ENCODE assay signal across 15 mouse cellular contexts in genomic region chr16:49378917-49379473, GRCm38 (mm10).
"Had no signal": no experiment of that assay in that cellular context is flagged by ENCODE, and none has a peak within 500 bp of the region (broad histone marks: within the 10 kb centered on the region; RNA-seq: fewer than 3 reads in every experiment).

No protein-coding gene starts in this region.

- DNase-seq: kidney, adult 8-10 months; kidney, postnatal 25 days; liver; liver, embryonic 13.5 days; liver, postnatal 0 days; lung, postnatal 14 days; right cerebral cortex, postnatal 4 days; spleen, adult 18-20 months; thymus, adult 18-20 months; thymus, postnatal 14 days had no signal

- H3K4me3 ChIP-seq: limb, embryonic 12.5 days; liver, embryonic 13.5 days; lung, embryonic 15.5 days; megakaryocyte, embryonic 14.5 days; midbrain, embryonic 12.5 days had no signal

- H3K36me3 ChIP-seq: limb, embryonic 12.5 days; liver, embryonic 13.5 days; lung, embryonic 15.5 days; midbrain, embryonic 12.5 days had no signal

- H3K9me3 ChIP-seq: limb, embryonic 12.5 days; liver, embryonic 13.5 days; lung, embryonic 15.5 days; megakaryocyte, embryonic 14.5 days; midbrain, embryonic 12.5 days had no signal

- H3K4me1 ChIP-seq: limb, embryonic 12.5 days; liver, embryonic 13.5 days; lung, embryonic 15.5 days; midbrain, embryonic 12.5 days had no signal

- H3K9ac ChIP-seq: limb, embryonic 12.5 days; liver, embryonic 13.5 days; liver, postnatal 0 days; lung, embryonic 15.5 days; midbrain, embryonic 12.5 days had no signal

- H3K27me3 ChIP-seq: limb, embryonic 12.5 days; liver, embryonic 13.5 days; lung, embryonic 15.5 days; megakaryocyte, embryonic 14.5 days; midbrain, embryonic 12.5 days had no signal

- H3K27ac ChIP-seq: limb, embryonic 12.5 days; liver, embryonic 13.5 days; lung, embryonic 15.5 days; macrophage; midbrain, embryonic 12.5 days had no signal

- H3K4me2 ChIP-seq: limb, embryonic 12.5 days; liver, embryonic 13.5 days; lung, embryonic 15.5 days; midbrain, embryonic 12.5 days had no signal

- ATAC-seq: liver, postnatal 0 days had no signal
